Mouse (Mus musculus) liver, embryonic 18 days (tissue): ENCODE data around the gene Hjurp. TPM values are rescaled to one million over a fixed set of nuclear protein-coding genes. Genes with fewer than 3 reads are reported as not detected.

Experiments
- polyA plus RNA-seq: library from polyadenylated mRNA; depleted of rRNA; stranded (reverse); fragments of >200 nt; gene quantifications from 2 replicates; pipeline ENCODE4 v1.2.3, GENCODE M21; 2012; rRNA removed

Gene Hjurp
- polyA plus RNA-seq, result 54.5 and 64.0 TPM in 2 replicates

DNA sequence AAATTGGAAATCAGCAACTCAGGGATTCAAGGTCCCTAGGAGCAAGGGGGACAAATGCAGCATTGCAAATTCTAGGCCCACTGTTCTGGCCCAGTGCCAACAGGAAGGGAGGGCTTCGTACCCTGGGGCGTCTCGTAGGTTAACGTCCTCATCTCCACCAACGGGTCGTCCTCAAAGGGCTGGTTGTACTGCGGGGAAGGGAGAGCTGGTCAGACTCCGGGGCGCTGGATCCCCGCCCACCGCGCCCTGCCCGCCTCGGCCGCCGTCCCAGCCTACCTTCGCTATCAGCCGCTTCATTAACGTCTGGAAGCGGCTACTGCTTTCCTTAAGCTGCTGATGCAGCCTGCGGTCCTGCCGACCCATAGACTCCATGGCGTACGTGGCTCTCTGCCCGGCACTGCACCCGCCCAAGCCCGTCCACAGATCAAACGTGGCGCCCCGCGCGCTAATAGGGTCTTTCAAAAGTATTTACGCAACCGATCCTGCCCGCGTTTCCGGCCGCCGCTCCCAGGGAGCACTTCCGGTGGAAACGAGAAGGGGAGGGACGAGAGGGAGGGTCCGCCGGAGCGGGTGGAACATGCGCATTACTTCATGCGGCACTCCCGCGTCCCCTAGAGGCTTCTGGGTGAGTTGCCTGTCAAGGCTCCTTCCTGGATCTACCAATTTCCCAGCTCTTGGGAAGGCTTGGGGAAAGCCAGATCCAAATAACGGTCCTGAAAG, at the start of gene Hjurp, which contains the start of gene Trpm8:
Hjurp (minus strand) TSS at position 536 of the 720 bp plus-strand sequence.
Trpm8 (plus strand) TSS at position 564 of the 720 bp plus-strand sequence.

DNA sequence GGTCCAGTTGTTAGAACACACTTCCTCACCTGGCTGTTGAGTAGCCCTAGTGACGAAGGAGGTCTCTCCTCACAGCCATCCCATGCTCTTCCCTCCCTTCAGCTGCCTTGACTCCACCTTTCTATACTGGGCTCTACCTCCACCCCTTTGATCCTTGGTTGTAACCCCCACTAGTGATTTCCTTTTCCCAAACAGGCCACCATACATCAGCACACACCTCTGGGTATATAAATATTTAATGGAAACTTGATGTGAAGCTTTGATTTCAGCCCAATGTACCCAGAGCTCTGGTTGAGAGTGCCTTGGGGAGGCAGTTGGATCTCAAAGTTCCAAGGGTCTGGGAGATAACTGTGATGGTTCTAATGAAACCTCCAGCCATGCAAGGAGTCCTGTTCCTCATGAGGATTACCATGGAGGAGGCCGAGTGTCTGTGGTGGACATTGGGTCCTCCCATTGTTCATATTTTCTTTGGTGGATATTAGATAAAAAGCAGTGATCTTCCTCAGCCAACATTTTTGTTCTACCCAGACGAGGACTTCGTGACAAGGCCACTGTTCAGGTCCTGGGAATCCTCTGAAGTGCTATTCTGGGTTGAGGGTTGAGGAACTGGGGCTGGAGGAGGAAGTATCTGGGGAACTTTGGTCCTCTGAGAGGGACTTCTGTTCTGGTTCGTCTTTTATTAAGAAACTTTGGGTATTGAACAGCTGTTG, 50.6 kb downstream of the Hjurp start, which contains the start of gene Mroh2a:
Mroh2a (plus strand) TSS at position 317 of the 710 bp plus-strand sequence.

Other genes with a start within 250 kb of the Hjurp start
- gene Ugt1a10, start 222.2 kb downstream of the Hjurp start, polyA plus RNA-seq, result 0.07 and 0.12 TPM in 2 replicates
- 0.25 and 0.28 TPM in 2 replicates for gene Ugt1a9, start 206.8 kb downstream of the Hjurp start, polyA plus RNA-seq
- gene Ugt1a8, start 189.8 kb downstream of the Hjurp start, polyA plus RNA-seq, result 0.01 and 0.02 TPM in 2 replicates
- 2.7 and 3.7 TPM in 2 replicates for gene Ugt1a7c, start 182.6 kb downstream of the Hjurp start, polyA plus RNA-seq
- gene Ugt1a6b, start 174.4 kb downstream of the Hjurp start, polyA plus RNA-seq, result 17.5 and 23.6 TPM in 2 replicates
- gene Ugt1a6a, start 142.8 kb downstream of the Hjurp start, polyA plus RNA-seq, result 20.2 and 26.6 TPM in 2 replicates
- gene Ugt1a5, start 111.6 kb downstream of the Hjurp start, polyA plus RNA-seq, result 0.37 and 0.50 TPM in 2 replicates
- 0.06 and 0.12 TPM in 2 replicates for gene Ugt1a2, start 77.0 kb downstream of the Hjurp start, polyA plus RNA-seq
- 3.4 and 4.7 TPM in 2 replicates for gene Dnajb3, start 71.9 kb downstream of the Hjurp start, polyA plus RNA-seq
- gene Ugt1a1, start 65.7 kb downstream of the Hjurp start, polyA plus RNA-seq, result 78.8 and 129 TPM in 2 replicates
- gene Mroh2a, start 50.6 kb downstream of the Hjurp start, polyA plus RNA-seq, result 3.6 and 4.9 TPM in 2 replicates
- gene Trpm8, start within 50 bp of the Hjurp start, polyA plus RNA-seq, result not detected in 2 replicates
- gene Spp2, start 129.3 kb upstream of the Hjurp start, polyA plus RNA-seq, result 354 and 439 TPM in 2 replicates
- gene Glrp1, start 232.4 kb upstream of the Hjurp start, polyA plus RNA-seq, result 0.05 and 0.14 TPM in 2 replicates